Mouse (Mus musculus) cerebellum, postnatal 14 days (tissue): ENCODE data around the gene Pced1b.

Source experiments
- DNase-seq, 2 experiments: peaks; one replicate each; pipeline ENCODE4 v3.0.0; 2021; ENCODE audit warnings: mixed read lengths in 2 of 2

The Pced1b gene

DNA sequence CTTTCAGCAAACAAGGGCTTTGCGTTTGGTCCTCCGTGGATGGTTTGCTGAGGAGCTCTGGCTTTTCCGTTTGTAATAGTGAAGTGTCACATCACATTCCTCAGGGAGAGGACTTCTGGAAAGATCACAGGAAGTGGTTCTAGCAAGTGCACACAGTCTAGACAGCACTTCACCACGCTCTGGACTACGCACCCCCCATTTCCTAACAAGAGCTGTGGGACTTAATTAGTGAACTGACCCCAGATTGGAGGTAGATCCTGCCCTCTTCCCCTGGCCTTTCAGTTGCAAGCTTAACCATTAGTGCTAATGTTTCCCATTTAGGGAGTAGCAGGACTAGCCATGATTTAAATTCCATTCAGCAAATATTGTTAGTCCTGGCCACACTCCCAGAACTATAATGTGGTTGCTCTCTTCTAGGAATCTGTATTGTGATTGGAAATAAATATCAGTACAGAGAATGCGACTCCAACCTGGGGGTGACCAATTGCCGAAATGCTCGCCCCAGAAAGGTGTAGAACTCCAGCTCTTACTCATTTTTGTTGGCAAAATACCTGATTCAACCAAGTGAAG is 10.4 kb downstream of the Pced1b start:
- DNase-seq: no peak

- no peak for DNase-seq
Observed at GRCm38 (mm10) chr15:97258483-97259230, 11.8 kb downstream of the Pced1b start.

GRCm38 (mm10) chr15:97259300-97259699 is 12.4 kb downstream of the Pced1b start:
- DNase-seq: no peak

GRCm38 (mm10) chr15:97259968-97260597 is 13.2 kb downstream of the Pced1b start:
- no peak for DNase-seq

DNA sequence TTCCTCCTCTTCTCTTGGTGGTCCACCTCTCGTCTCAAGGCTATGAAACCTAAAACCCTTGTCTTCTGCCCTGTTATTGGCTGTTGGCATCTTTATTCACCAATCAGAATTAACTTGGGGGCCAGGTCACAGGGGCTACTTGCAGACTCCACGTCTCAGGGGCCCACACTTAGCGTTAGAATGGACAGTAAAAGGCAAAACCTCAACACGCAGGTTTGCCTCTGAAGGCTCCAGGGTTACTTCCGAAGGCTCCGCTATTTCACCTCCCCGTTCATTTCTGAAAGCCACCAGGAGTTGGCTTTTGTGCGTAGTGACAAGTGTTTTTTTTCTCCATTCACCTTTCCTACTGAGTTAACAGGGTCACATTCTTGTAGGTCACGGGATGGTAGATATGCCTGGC is 15.3 kb downstream of the Pced1b start:
- no peak for DNase-seq

DNA sequence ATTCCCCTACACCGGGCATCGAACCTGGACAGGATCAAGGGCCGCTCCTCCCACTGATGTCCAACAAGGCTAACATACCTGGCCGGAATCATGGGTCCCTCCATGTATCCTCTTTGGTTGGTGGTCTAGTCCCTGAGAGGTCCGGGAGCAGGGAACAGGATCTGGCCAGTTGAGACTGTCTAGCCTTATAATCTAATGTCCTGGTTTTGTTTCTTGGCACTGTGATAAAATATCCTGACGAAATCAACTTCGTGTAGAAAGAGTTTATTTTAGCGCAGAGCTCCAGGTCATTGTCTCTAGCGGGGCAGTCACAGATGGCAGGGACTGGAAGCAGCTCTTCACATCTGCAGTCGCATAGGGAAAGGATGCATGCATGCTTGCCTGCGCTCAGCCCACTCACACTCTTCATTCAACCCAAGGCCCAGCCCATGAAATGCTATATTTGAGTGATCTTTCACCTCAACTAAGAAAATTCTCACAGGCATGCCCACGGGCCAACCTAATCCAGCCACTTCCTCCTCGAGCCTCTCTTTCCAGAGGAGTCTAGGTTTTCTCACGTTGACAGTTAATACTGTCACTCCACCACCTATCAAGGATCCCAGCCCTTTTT is 19.4 kb downstream of the Pced1b start:
- DNase-seq: no peak

DNA sequence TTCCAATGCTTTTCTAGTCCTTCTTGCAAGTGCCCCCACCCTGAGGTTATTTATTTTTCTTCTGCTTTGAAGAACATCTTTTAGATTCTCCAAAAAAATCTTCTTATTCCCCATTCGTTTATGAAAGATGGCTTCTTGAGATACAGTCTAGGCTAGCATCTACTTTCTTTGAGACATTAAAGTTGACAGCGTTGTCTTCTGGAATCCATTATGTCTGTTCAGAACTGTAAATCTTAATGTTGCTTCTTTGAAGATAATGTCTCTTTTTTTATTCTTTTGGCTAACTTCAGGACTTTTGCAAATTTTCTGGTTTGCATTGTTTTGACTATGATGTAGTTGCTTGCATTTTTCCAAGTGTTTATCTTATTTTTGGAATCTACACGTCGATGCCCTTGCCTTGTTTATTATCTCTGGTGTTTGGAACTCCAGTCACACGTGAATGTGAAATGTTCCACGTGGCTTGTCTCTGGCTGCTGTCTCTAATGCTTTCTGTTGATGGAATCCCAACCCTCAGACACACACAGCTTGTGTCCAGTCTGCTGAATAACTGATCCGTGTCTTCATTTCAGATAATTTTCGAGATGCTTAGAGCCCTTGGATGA is 20.3 kb downstream of the Pced1b start:
- no peak for DNase-seq

GRCm38 (mm10) chr15:97271985-97272697 is 25.2 kb downstream of the Pced1b start:
- no peak for DNase-seq

DNA sequence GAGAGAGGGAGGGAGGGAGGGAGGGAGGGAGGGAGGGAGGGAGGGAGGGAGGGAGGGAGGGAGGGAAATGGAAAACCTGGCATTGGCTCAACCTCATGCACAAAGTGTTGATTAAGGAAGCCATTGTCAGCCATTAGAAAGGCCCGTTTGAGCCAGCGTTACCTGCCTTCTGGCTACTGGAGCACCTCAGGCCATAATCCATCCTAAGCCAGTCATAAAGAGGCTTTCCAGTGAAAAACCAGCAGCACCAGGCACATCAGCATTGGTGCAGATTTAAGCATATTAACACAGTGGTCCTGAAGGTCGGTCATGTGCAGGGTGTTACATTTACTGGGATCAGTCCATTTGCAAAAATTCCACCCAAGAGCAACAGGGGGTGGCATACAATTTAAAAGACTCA is 25.9 kb downstream of the Pced1b start:
- DNase-seq: no peak

- no peak for DNase-seq
Observed at GRCm38 (mm10) chr15:97275626-97276395, 28.9 kb downstream of the Pced1b start.

- no peak for DNase-seq
Observed at GRCm38 (mm10) chr15:97276660-97277153, 29.8 kb downstream of the Pced1b start.

GRCm38 (mm10) chr15:97277328-97277727 is 30.4 kb downstream of the Pced1b start:
- no peak for DNase-seq

GRCm38 (mm10) chr15:97278340-97278948 is 31.5 kb downstream of the Pced1b start:
- no peak for DNase-seq

DNA sequence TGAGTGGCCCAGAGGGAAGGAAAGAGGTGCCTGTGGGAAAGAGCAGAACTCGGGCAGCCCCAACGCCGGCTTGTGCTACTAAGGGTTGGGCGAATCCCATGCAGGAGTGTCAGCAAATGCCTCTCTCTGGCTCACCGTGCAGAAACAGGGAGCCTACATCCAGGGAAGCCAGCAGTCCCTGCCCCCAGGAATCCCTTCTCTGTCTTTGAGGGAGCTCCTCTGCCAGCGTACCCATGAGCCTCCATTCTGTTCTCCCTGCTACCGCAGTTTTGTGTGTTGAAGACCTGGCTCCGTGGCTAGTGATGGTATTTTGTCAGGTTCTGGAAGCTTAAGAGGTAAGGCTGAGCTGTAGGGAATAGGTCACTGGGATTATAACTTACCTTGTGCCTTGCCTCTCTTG is 33.2 kb downstream of the Pced1b start:
- DNase-seq: no peak

- DNase-seq: no peak
Observed at GRCm38 (mm10) chr15:97280776-97281175, 33.9 kb downstream of the Pced1b start.

DNA sequence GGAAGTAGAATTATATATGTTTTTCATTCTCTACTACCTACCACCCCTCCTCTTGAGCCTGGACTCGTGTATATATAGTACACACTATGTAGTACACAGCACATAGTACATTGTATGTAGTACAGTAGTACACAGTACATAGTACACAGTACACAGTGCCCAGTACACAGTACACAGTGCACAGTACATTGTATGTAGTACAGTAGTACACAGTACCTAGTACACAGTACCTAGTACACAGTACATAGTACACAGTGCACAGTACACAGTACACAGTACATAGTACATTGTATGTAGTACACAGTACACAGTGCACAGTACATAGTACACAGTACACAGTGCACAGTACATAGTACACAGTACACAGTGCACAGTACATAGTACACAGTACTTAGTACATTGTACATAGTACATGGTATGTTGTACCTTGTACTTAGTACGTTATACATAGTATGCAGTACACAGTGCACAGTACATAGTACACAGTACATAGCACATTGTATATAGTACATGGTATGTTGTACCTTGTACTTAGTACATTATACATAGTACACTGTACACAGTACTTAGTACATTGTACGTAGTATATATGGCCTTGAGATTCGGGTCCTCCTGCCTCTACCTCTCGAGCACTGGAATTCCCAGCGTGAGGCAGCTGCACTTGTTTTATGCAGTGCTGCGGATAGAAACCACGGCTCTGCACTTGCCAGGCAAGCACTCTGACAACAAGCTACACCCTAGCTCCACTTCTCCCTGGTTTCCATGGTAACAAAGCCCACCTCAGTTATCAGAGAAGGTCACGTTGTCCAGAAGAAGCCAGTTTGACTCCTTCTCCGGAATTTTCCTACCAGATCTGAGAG is 35.0 kb downstream of the Pced1b start:
- DNase-seq: no peak

- DNase-seq: no peak
Observed at GRCm38 (mm10) chr15:97282572-97282881, 35.6 kb downstream of the Pced1b start.

GRCm38 (mm10) chr15:97284201-97284600 is 37.3 kb downstream of the Pced1b start:
- no peak for DNase-seq

- no peak for DNase-seq
Observed at GRCm38 (mm10) chr15:97285665-97286212, 38.8 kb downstream of the Pced1b start.

DNA sequence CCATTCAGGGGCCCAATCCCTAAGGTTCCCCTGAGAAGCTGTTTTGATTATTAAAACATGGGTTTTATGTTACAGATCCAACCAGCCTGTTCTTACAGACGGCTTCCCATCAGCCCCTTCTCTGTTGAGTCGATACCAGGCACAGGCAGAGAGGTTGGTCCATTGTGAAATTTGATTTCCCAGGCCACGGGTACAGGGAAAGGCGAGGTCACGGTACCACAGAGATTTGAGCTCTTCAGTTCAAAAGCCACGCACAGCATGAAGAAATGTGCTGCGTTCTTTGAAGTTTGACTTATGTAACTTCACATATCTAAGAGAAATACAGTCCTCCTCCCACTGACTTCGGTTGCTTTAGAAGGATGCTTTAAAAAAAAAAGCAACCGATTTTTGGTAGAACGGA is 39.8 kb downstream of the Pced1b start:
- DNase-seq: no peak
